Mouse (Mus musculus): ENCODE measurements around the gene Lim2. TPM values are rescaled to one million over a fixed set of nuclear protein-coding genes. Genes with fewer than 3 reads are reported as not detected.
A peak's percentile ranks its signal among the peaks of the same experiment; 100 is the strongest.

Gene Lim2
- polyA plus RNA-seq, 1 experiment from 2014 or later, result not detected

- no peak overlapping the region for H3K4me2 ChIP-seq
- no peak for ATAC-seq (ENCODE audit: borderline replicate concordance, extremely low read depth, low FRiP score, low TSS enrichment)
Measured at GRCm38 (mm10) chr7:43475706-43476105, 48.2 kb downstream of the Lim2 start.

GRCm38 (mm10) chr7:43476376-43476775 is 48.9 kb downstream of the Lim2 start:
- 7% methylated on average over 13 of the region's 13 CpGs for WGBS
- ATAC-seq (ENCODE audit: borderline replicate concordance, extremely low read depth, low FRiP score, low TSS enrichment), result no peak
- Histone ChIP-seq H3K4me2 (no peak overlapping the region), H3K4me1 (0 out of 2 replicates have a peak, but pooled peaks cover 3% of the 10 kb centered on the region), H3K27me3 (peaks cover 33% of the 10 kb centered on the region), H3K9ac (no peak overlapping the region), H3K27ac (no peak overlapping the region), H3K9me3 (no peaks in the 10 kb centered on the region), H3K4me3 (no peak overlapping the region), H3K36me3 (no peaks in the 10 kb centered on the region)

More at GRCm38 (mm10) chr7:43475706-43476105, 48.2 kb downstream of the Lim2 start:
- H3K4me1 ChIP-seq, result 0 out of 2 replicates have a peak, but pooled peaks cover 3% of the 10 kb centered on the region
- H3K4me3 ChIP-seq, result no peak overlapping the region
- H3K36me3 ChIP-seq, result no peaks in the 10 kb centered on the region
- no peak overlapping the region for H3K9ac ChIP-seq
- H3K9me3 ChIP-seq, result no peaks in the 10 kb centered on the region
- H3K27ac ChIP-seq, result no peak overlapping the region
- H3K27me3 ChIP-seq, result peaks cover 33% of the 10 kb centered on the region
- WGBS, result 12% methylated on average over 23 of the region's 23 CpGs

- Histone ChIP-seq H3K4me2 (no peak overlapping the region), H3K4me1 (peaks cover 3% of the 10 kb centered on the region; the same call in 1 of the 2 replicates), H3K9ac (no peak overlapping the region), H3K36me3 (no peaks in the 10 kb centered on the region), H3K4me3 (no peak overlapping the region), H3K27ac (no peak overlapping the region), H3K9me3 (no peaks in the 10 kb centered on the region), H3K27me3 (peaks cover 20% of the 10 kb centered on the region)
- WGBS, result 64% methylated on average over 3 of the region's 3 CpGs
- ATAC-seq (ENCODE audit: borderline replicate concordance, extremely low read depth, low FRiP score, low TSS enrichment), result no peak
Measured at GRCm38 (mm10) chr7:43481191-43481590, 53.7 kb downstream of the Lim2 start.

GRCm38 (mm10) chr7:43482090-43482716 is 54.7 kb downstream of the Lim2 start:
- H3K4me2 ChIP-seq, result no peak overlapping the region
- H3K27me3 ChIP-seq, result peaks cover 11% of the 10 kb centered on the region
- peaks cover 3% of the 10 kb centered on the region; the same call in 1 of the 2 replicates for H3K4me1 ChIP-seq
- peak; percentile 61; the same call in 1 of the 2 replicates for ATAC-seq (ENCODE audit: borderline replicate concordance, extremely low read depth, low FRiP score, low TSS enrichment)
- H3K9ac ChIP-seq, result no peak overlapping the region
- no peak overlapping the region for H3K27ac ChIP-seq
- H3K4me3 ChIP-seq, result no peak overlapping the region
- no peaks in the 10 kb centered on the region for H3K36me3 ChIP-seq
- WGBS, result 47% methylated on average over 8 of the region's 8 CpGs
- H3K9me3 ChIP-seq, result no peaks in the 10 kb centered on the region

GRCm38 (mm10) chr7:43483236-43483635 is 55.8 kb downstream of the Lim2 start:
- H3K27me3 ChIP-seq, result peaks cover 1% of the 10 kb centered on the region; the same call in 1 of the 2 replicates
- H3K4me1 ChIP-seq, result peaks cover 3% of the 10 kb centered on the region; the same call in 1 of the 2 replicates
- no peak overlapping the region for H3K4me2 ChIP-seq
- no peak for ATAC-seq (ENCODE audit: borderline replicate concordance, extremely low read depth, low FRiP score, low TSS enrichment)
- no peaks in the 10 kb centered on the region for H3K36me3 ChIP-seq
- H3K9ac ChIP-seq, result no peak overlapping the region
- 3% methylated on average over 10 of the region's 10 CpGs for WGBS
- H3K27ac ChIP-seq, result no peak overlapping the region
- H3K4me3 ChIP-seq, result no peak overlapping the region
- no peaks in the 10 kb centered on the region for H3K9me3 ChIP-seq

Small RNAs within 50 kb of the gene (microRNA-seq; reads per million reads assigned to microRNA genes)
- not detected for gene Mir7051

Other genes starting within 250 kb of the Lim2 start
- 12.8 and 13.3 TPM in 2 replicates for gene Zfp715, start 114.4 kb upstream of the Lim2 start, polyA plus RNA-seq (2015; fragmentation: Nextera tagmentation; extraction: Ambion mirVana)
- gene Siglecf, start 76.3 kb upstream of the Lim2 start, polyA plus RNA-seq (2015; fragmentation: Nextera tagmentation; extraction: Ambion mirVana), result 0.16 and 0.19 TPM in 2 replicates
- 0.35 and 0.45 TPM in 2 replicates for gene Siglecg, start 19.5 kb upstream of the Lim2 start, polyA plus RNA-seq (2015; fragmentation: Nextera tagmentation; extraction: Ambion mirVana)
- gene Nkg7, start 9.4 kb downstream of the Lim2 start, polyA plus RNA-seq (2015; fragmentation: Nextera tagmentation; extraction: Ambion mirVana), result 1.2 and 7.7 TPM in 2 replicates
- not detected in 2 replicates for gene Cldnd2, start 13.1 kb downstream of the Lim2 start, polyA plus RNA-seq (2015; fragmentation: Nextera tagmentation; extraction: Ambion mirVana)
- 331 and 333 TPM in 2 replicates for gene Etfb, start 16.4 kb downstream of the Lim2 start, polyA plus RNA-seq (2015; fragmentation: Nextera tagmentation; extraction: Ambion mirVana)
- 0.45 TPM in 1 of 2 replicates, not detected in the other for gene Gm45233, start 16.5 kb downstream of the Lim2 start, polyA plus RNA-seq (2015; fragmentation: Nextera tagmentation; extraction: Ambion mirVana)
- 2.0 and 2.7 TPM in 2 replicates for gene Vsig10l, start 35.5 kb downstream of the Lim2 start, polyA plus RNA-seq (2015; fragmentation: Nextera tagmentation; extraction: Ambion mirVana)
- gene Iglon5, start 62.4 kb downstream of the Lim2 start, polyA plus RNA-seq (2015; fragmentation: Nextera tagmentation; extraction: Ambion mirVana), result 0.39 and 0.48 TPM in 2 replicates
- gene 4931406B18Rik, start 78.3 kb downstream of the Lim2 start, polyA plus RNA-seq (2015; fragmentation: Nextera tagmentation; extraction: Ambion mirVana), result not detected in 2 replicates
- 1.2 and 1.7 TPM in 2 replicates for gene Cd33, start 116.8 kb downstream of the Lim2 start, polyA plus RNA-seq (2015; fragmentation: Nextera tagmentation; extraction: Ambion mirVana)
- 3.5 and 4.4 TPM in 2 replicates for gene Zfp658, start 134.6 kb downstream of the Lim2 start, polyA plus RNA-seq (2015; fragmentation: Nextera tagmentation; extraction: Ambion mirVana)
- 13.1 and 13.5 TPM in 2 replicates for gene Zfp719, start 151.9 kb downstream of the Lim2 start, polyA plus RNA-seq (2015; fragmentation: Nextera tagmentation; extraction: Ambion mirVana)
- gene Zfp819, start 179.5 kb downstream of the Lim2 start, polyA plus RNA-seq (2015; fragmentation: Nextera tagmentation; extraction: Ambion mirVana), result 0.15 and 0.33 TPM in 2 replicates
- not detected in 2 replicates for gene Ceacam18, start 207.0 kb downstream of the Lim2 start, polyA plus RNA-seq (2015; fragmentation: Nextera tagmentation; extraction: Ambion mirVana)
- gene Siglece, start 232.5 kb downstream of the Lim2 start, polyA plus RNA-seq (2015; fragmentation: Nextera tagmentation; extraction: Ambion mirVana), result 0.74 and 1.0 TPM in 2 replicates
- gene Ctu1, start 244.3 kb downstream of the Lim2 start, polyA plus RNA-seq (2015; fragmentation: Nextera tagmentation; extraction: Ambion mirVana), result 13.9 and 14.2 TPM in 2 replicates